Mouse (Mus musculus) left cerebral cortex, adult 18-20 months (tissue): ENCODE results near the gene Gpc5. TPM values are rescaled to one million over a fixed set of nuclear protein-coding genes. Genes with fewer than 3 reads are reported as not detected.

Experiments used
- microRNA-seq, 2 experiments: library from miRNA; unstranded; fragments of <30 nt; microRNA quantifications; one replicate each; pipeline ENCODE4 v1.2.0; 2021
- total RNA-seq, 2 experiments: library from RNA; stranded (reverse); gene quantifications; 2 replicates each; pipeline ENCODE4 v1.2.3; 2021

Gene Gpc5
- total RNA-seq, 2 experiments from 2014 or later = 28.9 to 33.1 TPM

Small RNA genes within 50 kb of the gene (microRNA-seq; reads per million reads assigned to microRNA genes)
- gene Mir17 (280 to 295 reads per million in 2 experiments), gene Mir18 (10.2 to 10.4 reads per million in 2 experiments), gene Mir19a (0 to 0.50 reads per million in 2 experiments), gene Mir19b-1 (0.21 to 0.50 reads per million in 2 experiments), gene Mir20a (98.1 to 110 reads per million in 2 experiments), gene Mir92-1 (533 to 837 reads per million in 2 experiments)
